Mouse (Mus musculus) T-helper 1 cell (primary cell): Measurements from ENCODE around the gene Gm45213.

Source experiments
- in situ Hi-C: fragments of 300-600 bp; cut with MboI, MseI; formaldehyde crosslinking; loops from one replicate; pipeline ENCODE4 v1.15.1; 2025; ENCODE audit warnings: high pct_unique_total_duplicates

Gm45213 gene

GRCm38 (mm10) chr7:66043552-66044459 lies at the start of gene Gm45213:
Gene Gm45213, plus strand, starts transcription at chr7:66043602.
- in situ Hi-C loops = no loop called here

DNA sequence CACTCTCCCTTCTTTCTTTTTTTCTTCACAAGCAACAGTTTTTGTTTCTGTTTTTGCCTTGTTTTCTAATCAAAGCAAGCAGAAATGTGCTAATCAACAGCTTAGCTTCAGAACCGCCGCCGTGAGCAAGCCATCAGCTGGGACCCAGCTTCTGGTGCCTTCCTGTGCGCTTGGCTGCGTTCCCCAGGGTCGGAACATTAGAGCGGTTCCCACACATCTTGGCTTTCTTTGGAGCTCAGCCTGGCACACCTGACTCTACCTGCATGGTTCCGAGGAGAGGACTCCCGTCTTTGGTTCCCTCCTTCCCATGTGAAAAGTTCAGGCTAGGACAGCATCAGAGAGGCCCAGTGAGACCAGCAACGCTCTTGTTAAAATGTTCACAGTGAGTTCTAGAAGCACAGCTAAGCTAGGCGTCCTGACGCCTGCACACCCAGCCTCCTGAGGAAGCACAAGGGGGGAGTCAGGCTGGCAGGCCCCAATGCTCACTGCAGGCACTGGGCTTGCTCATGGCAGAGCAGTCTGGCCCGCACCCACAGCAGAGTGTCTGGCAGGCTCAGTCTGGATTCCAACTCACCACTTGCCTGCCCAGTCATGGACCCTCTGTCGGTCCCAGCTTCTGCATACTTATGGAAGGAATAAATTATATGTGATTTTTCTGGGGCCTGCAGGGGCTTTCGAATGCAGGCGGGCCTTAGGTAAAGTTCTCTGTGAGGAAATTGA lies 42.2 kb upstream of the Gm45213 start:
- in situ Hi-C loops = no loop called here

DNA sequence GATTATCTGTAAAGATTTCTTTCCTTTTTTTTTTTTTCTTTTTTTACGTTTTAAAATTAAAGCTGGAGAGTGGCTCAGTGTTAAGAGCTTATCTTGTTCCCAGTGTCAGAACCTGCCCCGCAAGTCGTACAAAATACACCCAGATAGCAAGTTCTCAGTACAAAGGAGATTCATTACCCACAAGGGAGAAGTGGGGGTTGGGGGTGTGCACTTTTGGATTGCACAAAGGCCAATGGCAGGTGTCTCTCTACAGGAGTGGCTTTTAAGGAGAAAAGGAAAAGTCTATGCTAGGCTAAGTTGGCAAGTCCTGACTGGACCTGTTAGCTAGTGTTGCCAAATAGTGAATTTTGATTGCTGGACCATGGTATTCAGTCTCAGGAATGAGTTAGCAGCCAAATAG lies 41.6 kb upstream of the Gm45213 start:
- in situ Hi-C loops = no loop called here

DNA sequence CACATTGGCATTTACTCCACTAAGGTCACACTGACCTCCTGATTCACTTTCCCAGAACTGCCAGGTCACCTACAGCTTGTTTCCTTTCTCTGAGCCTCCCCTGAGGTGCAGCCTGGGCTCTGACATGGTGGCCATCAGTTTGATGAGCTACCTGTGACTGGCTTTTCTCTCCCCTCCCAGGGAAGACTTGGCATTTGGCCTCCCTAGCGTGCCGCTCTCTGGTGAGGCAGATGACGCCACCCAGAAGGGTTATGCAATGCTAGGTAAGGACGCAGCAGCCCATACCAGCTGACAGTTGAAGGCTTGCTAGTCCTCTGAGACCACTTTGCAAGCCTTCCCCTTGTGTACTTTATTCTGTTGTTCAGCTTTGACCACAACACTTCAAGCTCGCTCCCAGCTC lies 40.0 kb upstream of the Gm45213 start:
- in situ Hi-C loops = no loop called here

- in situ Hi-C loops = no loop called here
Measured at GRCm38 (mm10) chr7:66003865-66004638, 39.4 kb upstream of the Gm45213 start.

GRCm38 (mm10) chr7:66005066-66005465 lies 38.3 kb upstream of the Gm45213 start:
- in situ Hi-C loops = no loop called here

- in situ Hi-C loops = no loop called here
Measured at GRCm38 (mm10) chr7:66008161-66008891, 35.1 kb upstream of the Gm45213 start.

GRCm38 (mm10) chr7:66008892-66009273 lies 34.5 kb upstream of the Gm45213 start:
- in situ Hi-C loops = no loop called here

GRCm38 (mm10) chr7:66010518-66010917 lies 32.9 kb upstream of the Gm45213 start:
- in situ Hi-C loops = loop anchor here (10.0 kb wide), 1 partner anchor 1864 kb away; no protein-coding TSS in a partner anchor

DNA sequence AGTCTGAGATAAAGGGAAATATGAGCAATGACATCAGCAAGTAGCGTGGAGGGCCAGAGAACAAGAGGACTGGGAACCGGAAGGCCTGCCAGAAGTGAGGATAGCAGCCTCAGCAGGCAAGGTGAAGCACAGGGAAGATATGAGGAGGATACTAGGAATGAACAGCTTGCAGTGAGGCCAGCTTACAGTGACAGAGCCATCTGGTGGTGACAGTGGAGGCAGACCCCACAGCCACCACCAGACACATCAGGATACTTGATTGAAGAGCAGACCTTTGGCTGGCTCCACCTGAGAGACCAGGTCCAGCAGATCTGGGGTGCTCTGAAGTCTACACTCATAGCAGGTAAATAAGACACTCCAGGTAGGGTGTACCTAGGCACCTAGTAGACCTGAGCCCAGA lies 15.7 kb upstream of the Gm45213 start:
- in situ Hi-C loops = no loop called here

- in situ Hi-C loops = no loop called here
Measured at GRCm38 (mm10) chr7:66028766-66029512, 14.5 kb upstream of the Gm45213 start.

- in situ Hi-C loops = no loop called here
Measured at GRCm38 (mm10) chr7:66036809-66037208, 6.6 kb upstream of the Gm45213 start.

DNA sequence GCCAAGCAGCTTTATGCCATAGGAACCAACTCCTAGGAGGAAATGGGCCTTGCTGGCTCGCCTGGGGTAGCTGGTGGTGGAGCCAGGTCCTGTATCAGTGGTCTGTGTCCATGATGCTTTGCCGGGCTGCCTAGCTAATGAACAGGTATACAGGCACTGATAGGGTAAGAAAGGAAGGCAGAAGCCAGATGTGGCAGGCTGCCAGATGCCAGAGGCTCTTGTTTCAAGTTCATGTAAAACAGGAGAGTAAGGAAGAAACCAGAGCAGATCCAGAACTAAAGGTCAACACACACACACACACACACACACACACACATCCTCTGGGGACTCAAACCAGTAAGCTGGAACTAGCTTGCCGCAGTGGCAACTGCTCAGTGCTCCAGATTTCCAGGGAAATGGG lies 5.1 kb upstream of the Gm45213 start:
- in situ Hi-C loops = no loop called here

GRCm38 (mm10) chr7:66038730-66039129 lies 4.7 kb upstream of the Gm45213 start:
- in situ Hi-C loops = no loop called here

GRCm38 (mm10) chr7:66040026-66040814 lies 3.2 kb upstream of the Gm45213 start:
- in situ Hi-C loops = no loop called here

DNA sequence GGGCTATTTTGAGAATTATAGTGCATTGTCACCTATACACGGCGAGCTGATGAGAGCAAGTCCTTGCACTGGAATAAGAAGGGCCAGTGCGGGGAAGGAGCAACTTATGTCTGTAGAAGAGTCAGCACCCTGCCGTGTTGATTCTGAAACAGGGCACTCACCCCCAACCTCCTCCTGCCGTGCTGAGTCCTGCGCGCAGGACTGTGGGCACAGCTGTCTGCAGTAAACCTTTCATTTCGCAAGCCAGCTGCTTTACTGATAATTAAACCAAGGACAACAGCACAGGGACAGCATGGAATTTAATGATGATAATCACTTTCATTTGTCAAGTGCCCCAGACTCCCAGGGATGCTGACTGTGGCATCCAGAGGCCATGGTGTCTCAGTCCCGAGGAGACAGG lies 1.2 kb downstream of the Gm45213 start:
- in situ Hi-C loops = no loop called here

- in situ Hi-C loops = no loop called here
Measured at GRCm38 (mm10) chr7:66046921-66047918, 3.8 kb downstream of the Gm45213 start.

DNA sequence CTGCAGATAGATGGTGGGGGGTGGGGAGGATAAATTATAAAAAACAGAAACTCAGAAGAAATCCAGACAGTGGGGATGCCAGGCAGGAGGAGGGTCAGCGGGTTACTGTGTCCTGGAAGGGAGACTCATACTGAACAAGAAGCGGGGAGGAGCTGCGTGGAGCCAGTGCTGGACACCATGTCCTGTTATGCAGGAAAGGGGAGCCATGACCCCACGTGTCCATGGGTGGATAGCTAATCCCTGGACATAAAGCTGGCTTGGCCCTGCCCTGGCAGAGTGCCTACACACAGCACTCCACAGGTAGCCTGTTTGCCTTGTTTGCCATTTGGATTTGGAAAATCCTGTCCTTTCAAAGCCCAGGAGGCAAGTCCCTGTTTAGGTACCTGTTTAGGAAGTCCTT lies 4.6 kb downstream of the Gm45213 start:
- in situ Hi-C loops = no loop called here
